Comparison of ENCODE assay signal across 28 mouse cellular contexts in the genomic region with DNA sequence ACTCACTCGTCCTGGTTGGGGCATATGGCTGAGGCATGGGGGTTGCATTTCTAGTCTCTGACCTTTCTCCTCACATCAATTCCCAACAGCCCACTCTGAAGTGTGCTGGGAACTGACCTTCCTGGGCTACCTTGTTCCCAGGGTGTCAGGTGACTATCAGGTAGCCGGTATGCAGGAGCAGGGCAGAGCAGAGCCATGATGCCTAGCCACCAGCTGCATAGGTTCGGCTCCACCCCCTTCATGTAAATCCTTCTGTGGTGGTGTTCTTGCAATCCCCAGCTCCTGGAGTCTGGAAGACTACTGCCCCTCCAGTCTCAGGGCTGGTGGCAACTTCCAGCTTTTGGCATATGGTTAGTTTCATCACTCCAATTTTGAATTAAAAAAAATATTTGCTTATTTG.
"Had no signal": no experiment of that assay in that cellular context is flagged by ENCODE, and none has a peak within 500 bp of the region (broad histone marks: within the 10 kb centered on the region; RNA-seq: fewer than 3 reads in every experiment).

No protein-coding gene starts in this region.

- H3K4me3 ChIP-seq: embryonic facial prominence, embryonic 10.5 days; embryonic facial prominence, embryonic 12.5 days; embryonic facial prominence, embryonic 13.5 days; embryonic facial prominence, embryonic 15.5 days; erythroblast, embryonic 14.5 days; forebrain, embryonic 10.5 days; forebrain, embryonic 12.5 days; forebrain, embryonic 13.5 days; forebrain, embryonic 15.5 days; gastrocnemius, adult 2 months; heart, adult 2 months had no signal

- H3K27me3 ChIP-seq: embryonic facial prominence, embryonic 12.5 days; embryonic facial prominence, embryonic 15.5 days; forebrain, embryonic 12.5 days; forebrain, embryonic 13.5 days; forebrain, embryonic 15.5 days had no signal

- H3K9me3 ChIP-seq: embryonic facial prominence, embryonic 10.5 days; embryonic facial prominence, embryonic 12.5 days; embryonic facial prominence, embryonic 13.5 days; embryonic facial prominence, embryonic 15.5 days; forebrain, embryonic 10.5 days; forebrain, embryonic 12.5 days; forebrain, embryonic 13.5 days; forebrain, embryonic 15.5 days had no signal

- H3K9ac ChIP-seq: embryonic facial prominence, embryonic 12.5 days; embryonic facial prominence, embryonic 13.5 days; embryonic facial prominence, embryonic 15.5 days; forebrain, embryonic 12.5 days; forebrain, embryonic 13.5 days; forebrain, embryonic 15.5 days; forebrain, postnatal 0 days had no signal

- H3K36me3 ChIP-seq: embryonic facial prominence, embryonic 10.5 days; embryonic facial prominence, embryonic 12.5 days; embryonic facial prominence, embryonic 13.5 days; embryonic facial prominence, embryonic 15.5 days; forebrain, embryonic 10.5 days; forebrain, embryonic 12.5 days; forebrain, embryonic 15.5 days had no signal

- ATAC-seq: forebrain, embryonic 13.5 days; forebrain, embryonic 14.5 days; forebrain, embryonic 15.5 days; forebrain, embryonic 16.5 days; forebrain, postnatal 0 days had no signal

- H3K4me1 ChIP-seq: embryonic facial prominence, embryonic 10.5 days; embryonic facial prominence, embryonic 12.5 days; forebrain, embryonic 10.5 days; forebrain, embryonic 12.5 days; forebrain, embryonic 13.5 days; forebrain, embryonic 15.5 days had no signal

- DNase-seq: cerebellum, adult 2 months; cerebellum, adult 8-10 months; cerebellum, adult 9-10 months; cerebellum, adult 9-11 months; cerebellum, postnatal 10 days; cerebellum, postnatal 14 days; cerebellum, postnatal 25 days; cerebellum, postnatal 36 days; embryo, embryonic 11 days; forebrain, postnatal 0 days; gastrocnemius, adult 2 months; gastrocnemius, postnatal 10 days; gastrocnemius, postnatal 14 days; gastrocnemius, postnatal 25 days; gastrocnemius, postnatal 36 days; heart, adult 18-20 months; heart, adult 2 months had no signal

- H3K4me2 ChIP-seq: embryonic facial prominence, embryonic 12.5 days; embryonic facial prominence, embryonic 13.5 days; embryonic facial prominence, embryonic 15.5 days; forebrain, embryonic 12.5 days; forebrain, embryonic 13.5 days; forebrain, embryonic 15.5 days had no signal

- H3K27ac ChIP-seq: embryonic facial prominence, embryonic 10.5 days; embryonic facial prominence, embryonic 12.5 days; embryonic facial prominence, embryonic 13.5 days; embryonic facial prominence, embryonic 15.5 days; forebrain, embryonic 10.5 days; forebrain, embryonic 12.5 days; forebrain, embryonic 13.5 days; forebrain, embryonic 15.5 days; gastrocnemius, adult 2 months; heart, adult 2 months had no signal
